Mouse (Mus musculus) kidney, postnatal 4 days (tissue): Measurements from ENCODE around the gene Ntm.

ENCODE experiments used
- DNase-seq, 2 experiments: peaks; one replicate each; pipeline ENCODE4 v3.0.0; 2021; ENCODE audit warnings: mixed read lengths in 2 of 2

The Ntm gene

DNA sequence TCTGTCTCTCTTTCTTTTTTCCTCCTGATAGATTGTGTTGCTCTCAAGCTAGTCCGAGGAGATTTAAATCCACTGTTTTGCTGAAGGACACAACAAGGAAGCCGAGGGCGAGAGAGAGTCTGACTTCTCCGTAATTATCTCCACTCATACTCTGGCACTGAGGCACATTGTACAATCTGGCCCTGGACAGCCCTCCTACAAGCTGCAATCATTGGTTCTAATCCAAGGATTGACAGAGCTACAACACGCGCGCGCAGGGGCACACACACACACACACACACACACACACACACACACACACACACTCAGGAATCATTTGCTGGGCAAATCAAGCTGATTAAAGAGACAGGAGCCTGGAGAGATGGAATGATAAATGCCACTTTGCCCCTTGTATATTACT lies at the start of gene Ntm:
Ntm (minus strand) TSS at position 164 of the 400 bp plus-strand sequence.
- peak; percentile 10 to 13 for DNase-seq

DNA sequence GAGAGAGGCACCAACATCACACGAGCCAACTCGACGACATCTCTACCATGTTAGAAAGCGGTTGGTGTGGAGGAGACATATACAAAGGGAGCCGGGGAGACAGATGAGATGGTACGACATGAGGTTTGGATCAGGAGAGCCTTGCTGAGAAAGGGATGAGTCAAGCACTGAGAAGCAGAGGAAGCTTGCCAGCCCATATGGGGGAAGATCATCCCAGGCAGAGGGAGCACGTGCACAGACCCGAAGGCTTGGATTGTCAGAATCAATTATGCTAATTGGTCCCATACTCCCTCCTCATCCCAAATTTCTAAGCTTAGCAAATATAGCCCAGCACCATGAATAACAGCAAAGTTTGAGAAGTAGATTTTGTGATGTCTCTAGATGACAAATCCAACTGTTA lies 42.8 kb upstream of the Ntm start:
- DNase-seq, result no peak

DNA sequence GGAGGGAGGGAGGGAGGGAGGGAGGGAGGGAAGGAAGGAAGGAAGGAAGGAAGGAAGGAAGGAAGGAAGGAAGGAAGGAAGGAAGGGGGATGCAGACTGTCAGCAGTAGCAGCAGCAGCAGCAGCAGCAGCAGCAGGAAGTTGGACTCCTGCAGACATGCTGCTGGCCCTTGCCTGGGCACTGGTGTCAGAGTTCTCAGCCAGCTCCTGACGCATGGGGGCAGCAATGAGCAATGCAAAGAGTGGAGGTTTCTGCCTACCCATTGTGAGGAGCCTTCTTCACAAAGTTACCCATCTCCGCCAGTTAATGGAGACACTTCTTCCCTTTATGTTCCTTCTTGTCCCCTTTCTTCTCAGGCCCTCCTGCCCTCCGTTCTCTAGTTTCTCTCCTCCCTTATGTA lies 40.7 kb upstream of the Ntm start:
- peak; percentile 83 for DNase-seq

DNA sequence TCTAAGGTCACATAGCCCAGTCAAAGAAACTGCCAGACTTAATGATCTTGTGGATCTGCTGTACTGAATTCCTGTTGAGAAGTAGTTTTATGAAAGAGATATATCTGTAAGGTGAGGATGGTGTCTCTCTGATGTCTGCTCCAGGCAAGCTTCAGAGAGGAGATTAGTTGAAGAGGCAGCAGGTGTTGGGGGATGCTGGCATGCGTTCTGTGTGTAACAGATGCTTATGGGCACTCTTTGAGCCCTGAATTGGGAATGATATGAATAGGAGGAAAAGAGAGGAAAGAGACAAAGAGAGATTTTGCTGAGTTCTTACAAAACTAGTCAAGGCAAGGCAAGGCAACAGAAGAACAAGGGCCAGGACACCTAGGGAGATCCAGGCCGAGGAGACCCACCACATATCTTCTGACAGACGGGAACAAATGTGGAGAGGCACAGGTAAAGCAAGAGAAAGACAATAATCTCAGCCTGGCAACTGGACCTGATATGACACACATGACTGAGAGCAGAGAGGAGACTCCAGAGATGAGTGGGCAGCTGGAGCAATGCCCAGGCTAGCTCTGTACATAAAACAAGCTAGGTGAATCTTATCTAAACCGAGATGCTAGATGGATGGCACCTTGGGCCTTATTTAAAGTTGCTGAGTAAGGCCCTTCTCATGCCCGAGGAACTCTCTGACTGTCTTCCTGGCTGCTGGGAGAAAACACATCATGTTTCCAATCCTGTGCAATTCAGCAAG lies 18.4 kb upstream of the Ntm start:
- DNase-seq, result no peak

DNA sequence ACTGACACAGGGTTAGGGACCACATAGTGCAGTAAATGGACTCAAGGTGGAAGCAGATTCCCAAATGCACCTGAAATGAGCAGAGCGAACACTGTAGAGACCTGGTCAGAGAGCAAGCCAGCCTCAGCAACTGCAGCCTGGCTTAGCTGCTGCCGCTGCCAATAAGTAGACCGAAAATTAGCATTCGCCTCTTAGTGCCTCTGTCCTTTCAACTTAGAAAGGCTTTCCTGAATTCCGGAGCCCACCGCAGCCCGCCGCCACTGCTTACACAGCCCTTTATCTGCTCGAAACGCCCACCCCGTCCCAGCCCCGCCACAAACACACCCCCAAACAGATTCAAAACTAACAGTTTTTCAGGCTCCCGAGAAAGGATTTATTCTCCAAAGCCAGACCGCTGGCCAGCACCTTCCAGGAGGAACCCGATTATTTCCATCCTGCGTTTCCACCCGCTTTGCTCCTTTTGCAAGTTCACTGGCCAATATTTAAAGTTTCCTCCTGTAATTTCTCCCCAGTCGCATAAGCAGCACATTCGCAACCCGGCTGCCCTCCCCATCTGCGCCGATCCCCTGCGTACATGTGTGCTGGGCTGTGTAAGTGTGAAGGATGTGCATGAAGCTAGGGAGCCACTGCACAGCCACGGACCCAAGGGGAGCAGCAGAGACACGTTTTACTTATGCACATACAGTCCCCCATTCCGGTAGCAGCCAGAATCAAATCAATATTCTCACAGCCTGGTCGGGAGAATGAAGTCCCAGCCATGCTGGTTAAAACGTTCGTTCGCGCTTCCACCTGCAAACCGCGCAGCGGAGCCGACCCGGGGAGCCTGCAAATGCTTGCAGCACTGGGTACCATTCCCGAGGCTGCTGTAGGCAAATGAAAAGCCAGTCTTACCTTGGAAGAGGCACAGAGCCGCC lies 730 bp downstream of the Ntm start:
- DNase-seq, result peak; percentile 29 to 30

DNA sequence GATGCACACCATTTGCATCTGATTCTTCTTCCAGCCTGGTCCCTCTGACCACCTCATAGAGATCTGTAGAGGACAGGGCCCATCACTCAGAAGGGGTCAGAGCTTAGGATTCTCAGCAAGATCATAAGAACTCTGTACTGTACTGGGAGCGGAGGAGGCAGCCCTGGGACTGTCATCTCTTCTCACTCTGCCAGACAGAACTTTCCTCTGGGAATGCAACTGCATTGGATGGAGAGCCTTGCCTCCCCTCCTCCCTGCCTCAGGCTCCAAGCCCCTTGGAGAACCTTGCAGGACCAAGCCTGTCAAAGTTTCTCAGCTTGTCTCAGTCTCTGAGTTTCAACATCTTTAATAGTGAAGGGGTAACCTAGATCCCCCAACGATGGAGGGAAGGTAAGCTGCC lies 1.4 kb downstream of the Ntm start:
- DNase-seq, result no peak

DNA sequence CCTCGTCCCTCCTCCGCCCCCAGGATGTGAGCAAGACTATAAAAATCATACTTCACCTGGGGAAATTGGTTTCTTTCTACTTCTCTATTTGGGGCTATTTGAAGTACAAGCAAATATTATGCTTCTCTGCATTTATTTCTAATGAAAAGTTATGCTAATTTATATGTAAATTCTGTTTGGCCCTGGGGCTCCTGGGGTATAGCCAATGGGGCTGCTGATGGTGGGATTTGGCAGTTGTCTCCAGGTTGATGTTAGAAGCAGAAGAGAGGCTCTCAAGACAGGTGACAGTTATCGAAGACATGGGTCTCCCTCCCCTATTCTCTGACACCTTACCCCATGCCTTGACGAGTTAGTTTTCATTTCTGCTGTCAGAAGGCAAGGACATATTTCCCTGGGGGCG lies 2.2 kb downstream of the Ntm start:
- no peak for DNase-seq

DNA sequence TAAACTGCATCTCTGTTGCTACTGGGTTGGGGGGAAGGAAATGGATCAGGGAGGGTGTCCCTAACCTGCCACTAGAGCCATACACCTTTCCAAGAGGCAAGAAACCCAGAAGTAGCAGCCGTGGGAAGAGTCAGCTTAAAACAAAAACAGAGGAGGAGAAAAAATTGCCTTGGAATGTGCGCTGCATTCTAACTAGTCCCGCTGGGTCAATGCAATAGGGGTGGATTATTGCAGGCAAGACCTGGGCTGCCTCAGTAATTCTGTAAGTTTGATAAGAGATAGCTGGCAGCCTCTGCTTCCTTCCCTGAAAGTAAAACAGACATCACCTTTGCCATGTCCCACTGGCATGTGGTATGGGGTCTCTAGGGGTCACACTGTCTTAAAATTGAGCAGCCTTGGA lies 2.7 kb downstream of the Ntm start:
- DNase-seq, result no peak

DNA sequence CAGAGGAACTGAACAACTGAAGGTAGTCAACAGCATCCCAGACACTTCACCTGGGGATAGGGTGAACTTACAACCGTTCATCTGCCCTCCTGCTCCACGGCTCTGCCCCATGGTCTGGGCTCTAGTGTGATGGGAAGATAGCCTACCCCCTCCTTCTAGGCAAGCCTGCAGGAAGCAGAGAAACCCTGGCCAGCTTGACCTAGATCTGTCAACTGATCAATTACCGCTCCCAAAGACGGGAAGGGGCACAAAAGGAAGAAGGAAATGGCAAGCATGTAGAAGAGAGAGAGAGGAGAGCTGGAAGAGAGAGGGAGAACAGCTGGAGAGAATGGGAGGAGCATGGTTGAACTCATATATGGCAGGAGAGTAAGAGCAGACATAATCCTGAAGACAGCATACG lies 6.0 kb downstream of the Ntm start:
- DNase-seq, result no peak

DNA sequence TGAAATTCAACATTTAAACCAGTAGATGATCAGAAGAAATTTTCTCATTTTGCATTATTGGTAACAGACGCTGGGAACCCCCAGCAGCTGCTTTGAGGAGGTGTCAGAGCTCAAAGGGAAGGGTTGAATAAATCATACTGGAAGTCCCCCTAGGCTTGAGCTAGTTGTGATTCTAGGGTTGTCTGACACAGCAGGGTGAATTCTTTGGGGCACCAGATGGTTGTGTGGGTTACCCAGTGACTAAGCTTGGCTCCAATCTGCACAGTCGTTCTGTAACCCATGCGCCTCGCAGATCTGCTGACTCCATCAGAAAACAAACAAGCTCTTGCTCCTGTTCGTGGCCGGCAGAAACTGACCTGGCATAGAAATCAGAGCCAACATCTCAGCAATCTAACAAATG lies 8.9 kb downstream of the Ntm start:
- no peak for DNase-seq

DNA sequence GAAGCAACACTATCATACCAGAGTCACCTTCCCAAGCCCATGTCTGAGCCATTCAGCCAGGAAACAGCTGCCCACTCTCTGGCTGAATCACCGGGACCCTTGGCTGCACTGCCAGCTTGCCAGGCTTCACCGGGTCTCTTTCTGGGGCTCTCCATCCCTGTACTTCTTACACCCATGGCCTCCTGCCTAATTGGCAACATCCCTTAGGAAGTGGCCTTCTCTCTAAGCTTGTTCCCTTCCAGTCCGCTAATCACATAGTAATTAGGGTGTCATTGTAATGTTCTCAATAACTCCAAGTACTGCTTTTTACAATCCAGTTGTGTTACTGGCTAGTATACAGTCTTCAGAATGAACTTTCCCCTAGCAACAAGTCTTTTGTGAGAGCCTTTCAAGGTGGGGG lies 13.9 kb downstream of the Ntm start:
- DNase-seq, result no peak

DNA sequence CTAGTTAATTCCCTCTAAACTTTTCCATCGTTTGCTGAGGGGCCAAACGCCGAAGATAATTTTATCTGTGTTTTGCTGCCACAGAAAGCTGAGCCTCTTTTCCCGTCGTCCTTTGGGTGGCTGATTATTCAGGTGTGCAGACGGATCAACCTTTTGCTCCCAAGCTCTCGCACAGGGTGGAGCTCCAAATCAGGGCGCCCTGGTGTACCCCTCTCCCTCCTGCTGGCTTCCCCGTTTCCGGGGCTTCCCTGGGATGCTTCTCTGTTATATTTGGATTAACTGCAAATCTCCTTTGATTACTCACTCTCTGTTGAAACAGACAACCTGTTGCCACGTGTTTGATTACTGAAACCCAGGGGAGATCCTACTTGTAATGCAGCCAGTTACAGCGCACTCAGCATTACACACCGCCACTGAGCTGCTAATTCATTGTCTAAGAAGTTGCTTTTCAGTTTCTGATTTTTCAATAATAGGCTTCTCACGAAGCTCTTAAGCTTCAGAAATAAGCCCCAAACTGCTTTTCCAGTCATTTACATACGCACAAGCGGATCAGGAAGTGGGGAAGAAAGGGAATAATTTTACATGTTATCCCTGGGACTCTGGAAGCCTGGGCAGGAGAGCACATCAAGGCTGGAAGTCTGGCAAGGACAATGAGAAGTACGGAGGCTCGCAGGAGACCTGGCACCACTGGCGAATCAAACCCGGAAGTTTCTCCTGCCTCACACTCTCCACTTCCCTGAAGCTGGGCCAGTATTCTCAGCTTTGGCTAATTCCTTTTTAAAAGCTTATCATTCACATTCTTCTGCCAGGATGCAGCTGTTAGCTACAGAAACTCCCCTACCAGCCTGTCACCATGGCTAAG lies 19.5 kb downstream of the Ntm start:
- peak in 1 of 2 experiments; percentile 17 for DNase-seq

DNA sequence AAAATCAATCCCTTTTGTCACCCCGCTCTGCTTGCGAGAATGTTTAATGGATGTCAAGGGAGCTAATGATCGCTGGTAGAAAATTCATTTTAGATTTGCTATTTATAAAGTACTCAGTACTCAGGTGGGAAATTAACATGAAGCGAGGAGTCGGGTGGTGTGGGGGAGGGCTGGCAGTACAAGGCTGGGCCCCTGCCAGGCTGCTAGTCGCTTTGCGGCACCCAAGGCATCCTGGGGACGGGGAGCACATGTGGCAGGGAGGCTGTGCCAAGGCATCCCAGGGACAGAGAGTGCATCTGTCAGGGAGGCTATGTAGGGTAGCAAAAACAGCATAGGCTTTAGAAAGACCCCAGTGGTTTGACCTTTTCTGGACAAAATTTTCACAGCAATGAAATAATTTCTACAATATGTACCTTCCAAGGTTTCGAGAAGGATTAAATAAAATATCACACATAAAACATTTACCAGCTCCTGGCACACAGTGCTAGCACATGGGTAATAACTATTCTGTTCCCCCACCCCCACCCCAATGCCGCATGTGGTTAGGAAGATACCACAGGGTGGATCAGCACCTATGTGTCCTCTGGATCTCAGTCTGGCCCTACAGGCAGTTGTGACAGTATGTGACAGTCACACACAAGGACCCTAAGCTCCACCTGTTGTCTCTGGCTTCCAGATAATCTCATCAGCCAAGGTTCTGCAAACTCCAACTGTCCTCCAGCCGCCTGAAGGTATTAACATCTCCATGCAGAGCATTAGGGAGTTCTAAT lies 20.6 kb downstream of the Ntm start:
- peak; percentile 9 to 11 for DNase-seq

DNA sequence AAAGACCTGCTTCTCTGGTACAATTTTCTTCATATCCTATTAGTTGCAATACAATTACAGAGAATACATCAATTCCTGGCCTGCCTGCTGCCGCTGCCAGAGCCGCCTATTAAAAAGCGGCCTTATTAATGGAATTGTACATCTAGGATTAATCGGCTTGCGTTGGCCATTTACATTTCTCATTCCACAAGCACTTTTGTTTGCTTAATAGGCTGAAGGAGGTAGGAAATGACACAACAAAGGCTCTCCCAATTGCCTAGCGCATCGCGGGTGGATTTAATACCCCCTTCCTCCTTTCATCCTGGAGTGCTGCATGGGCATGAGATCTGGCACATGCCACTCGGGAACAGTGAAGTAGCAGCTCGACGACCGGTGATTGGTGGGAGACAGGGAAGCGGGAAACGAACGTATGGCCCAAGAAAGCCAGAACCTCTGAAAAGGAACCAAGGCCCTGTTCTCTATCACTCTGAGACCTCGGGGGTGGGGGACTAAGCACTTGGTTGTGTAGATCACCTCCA lies 23.4 kb downstream of the Ntm start:
- no peak for DNase-seq

DNA sequence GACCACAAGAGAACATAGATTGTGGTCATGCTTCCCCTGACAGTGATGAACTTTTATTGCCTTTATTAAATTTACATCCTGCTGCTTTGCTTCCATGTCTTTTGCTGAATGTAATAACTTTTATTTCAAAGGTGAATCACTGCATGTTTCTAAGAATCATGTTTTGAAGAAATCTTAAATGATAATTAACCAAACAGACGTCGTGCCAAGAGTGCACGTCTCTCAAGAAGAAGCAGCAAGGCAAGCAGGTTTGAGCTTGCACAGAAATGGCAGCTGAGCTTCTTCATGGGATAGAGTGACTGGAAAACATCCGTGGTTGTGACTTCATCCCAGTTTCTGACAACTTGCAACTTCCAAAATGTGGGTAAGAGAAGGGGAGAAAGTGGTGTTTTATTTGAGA lies 34.1 kb downstream of the Ntm start:
- no peak for DNase-seq

DNA sequence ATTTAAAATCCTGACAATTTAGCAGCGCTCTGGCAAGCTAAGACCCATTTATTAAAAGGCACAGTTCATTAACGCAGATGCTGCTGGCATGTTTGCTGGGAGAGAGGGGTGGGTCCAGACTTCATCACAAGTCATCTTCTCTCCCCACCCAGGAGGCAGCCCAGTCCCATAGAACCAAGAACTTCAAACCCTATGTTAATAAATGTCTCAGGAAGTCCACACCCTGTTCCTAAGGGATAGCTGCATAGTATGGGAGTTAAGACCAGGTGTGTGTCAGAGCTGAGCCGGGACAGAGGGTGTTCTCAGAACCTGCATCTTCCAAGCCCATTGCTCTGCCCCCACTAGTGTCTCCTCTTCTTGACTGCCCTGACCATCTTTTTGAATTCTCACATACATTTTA lies 37.6 kb downstream of the Ntm start:
- DNase-seq, result no peak

DNA sequence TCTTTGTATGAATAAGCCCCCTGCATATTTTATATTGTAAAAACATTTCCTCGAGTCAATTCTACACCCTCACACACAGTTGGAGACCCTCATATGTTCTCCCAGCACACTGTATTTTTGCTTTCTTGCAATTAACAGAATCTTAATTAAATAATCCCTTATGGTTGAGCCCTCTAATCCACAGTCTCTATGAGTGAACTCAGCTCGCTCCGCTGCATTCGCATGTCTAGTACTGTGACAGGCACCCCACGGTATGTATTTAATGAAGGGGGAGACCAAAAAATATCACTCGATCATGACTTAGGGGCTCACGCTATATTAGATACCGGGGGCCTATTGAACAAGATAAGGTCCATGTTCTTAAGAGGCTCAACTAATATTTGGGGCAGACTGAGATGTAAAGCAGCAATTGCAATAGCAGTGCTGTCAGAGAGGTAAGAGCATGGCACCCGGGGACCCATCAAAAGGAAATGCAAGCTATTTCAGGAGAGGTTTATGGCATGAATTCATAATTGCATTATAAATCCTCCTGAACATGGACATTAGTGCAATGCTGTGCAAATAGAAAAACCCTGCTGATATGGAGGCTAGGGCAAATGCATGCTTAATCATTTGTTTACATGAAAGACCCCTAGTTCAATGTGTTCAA lies 64.4 kb downstream of the Ntm start:
- DNase-seq, result no peak

DNA sequence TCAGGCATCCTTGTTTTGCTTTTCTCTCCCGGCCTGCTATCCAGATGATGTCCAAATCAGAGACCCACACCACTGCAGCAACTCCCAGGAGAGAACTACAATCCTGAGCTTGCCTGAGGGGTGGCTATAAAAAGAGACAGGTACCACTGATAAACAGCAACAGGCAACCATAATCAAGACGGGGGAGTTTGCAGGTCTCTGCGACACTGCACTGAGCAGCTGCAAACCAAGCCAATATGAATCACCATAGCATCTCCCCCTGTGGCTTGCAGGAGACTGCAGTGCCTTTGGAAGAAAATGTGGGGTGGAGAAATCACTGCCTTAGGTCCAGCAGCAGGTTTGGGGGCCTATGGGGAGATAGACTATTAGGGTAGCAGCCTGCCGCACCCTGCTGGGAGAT lies 65.5 kb downstream of the Ntm start:
- DNase-seq, result no peak

DNA sequence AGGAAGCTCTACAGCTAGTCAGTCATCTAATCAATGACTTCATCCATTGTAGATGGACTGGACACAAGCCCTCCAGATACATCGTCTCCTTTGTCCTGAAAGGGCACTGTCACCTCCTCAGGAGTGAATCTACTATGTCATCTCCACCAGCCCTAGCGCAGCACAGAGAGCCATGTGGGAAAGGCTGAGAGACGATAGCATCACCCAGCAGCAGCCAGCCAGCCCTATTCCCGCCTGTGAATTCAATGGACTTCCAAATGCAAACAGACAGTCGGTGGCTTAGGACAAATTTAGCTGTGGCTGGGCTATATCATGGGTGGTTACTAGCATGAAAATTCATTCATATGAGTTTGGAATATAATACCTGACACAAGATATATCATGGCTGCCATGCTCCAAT lies 70.1 kb downstream of the Ntm start:
- DNase-seq, result no peak

DNA sequence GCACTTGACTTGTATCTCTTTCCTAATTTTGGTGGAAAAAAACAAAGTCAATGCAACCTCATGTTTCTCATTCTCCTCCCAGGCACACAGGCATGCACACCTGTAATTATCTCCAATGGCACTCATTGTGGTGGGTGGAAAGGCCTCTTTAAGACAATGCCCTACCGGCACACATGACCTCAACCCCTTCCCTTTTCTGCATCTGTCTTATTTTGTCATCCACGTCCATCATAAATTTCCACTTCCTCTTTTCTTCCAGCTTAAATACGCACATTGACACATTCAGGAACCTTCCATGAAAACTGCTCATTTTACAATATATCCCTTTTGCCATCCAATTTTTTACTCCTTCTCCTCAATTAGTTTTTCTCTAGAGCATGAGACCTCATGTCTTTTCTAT lies 74.2 kb downstream of the Ntm start:
- no peak for DNase-seq

DNA sequence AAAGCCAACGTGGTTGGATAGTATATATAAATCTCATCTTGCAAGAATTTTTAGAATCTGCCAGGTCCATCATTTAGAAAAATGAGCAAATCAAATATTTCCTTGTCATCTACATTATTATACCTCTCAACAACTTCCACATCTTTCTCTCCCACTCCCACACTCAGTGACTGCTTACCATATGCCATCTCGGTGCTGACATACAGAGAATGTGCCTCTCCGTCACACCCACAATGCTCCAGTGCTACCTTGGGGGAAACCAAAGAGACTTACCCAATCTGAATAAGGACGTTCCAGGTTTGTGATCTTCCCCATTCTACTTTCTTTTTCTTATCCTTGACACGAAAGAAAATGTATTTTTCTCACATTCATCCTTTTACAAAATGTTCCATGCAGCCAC lies 75.0 kb downstream of the Ntm start:
- DNase-seq, result no peak

DNA sequence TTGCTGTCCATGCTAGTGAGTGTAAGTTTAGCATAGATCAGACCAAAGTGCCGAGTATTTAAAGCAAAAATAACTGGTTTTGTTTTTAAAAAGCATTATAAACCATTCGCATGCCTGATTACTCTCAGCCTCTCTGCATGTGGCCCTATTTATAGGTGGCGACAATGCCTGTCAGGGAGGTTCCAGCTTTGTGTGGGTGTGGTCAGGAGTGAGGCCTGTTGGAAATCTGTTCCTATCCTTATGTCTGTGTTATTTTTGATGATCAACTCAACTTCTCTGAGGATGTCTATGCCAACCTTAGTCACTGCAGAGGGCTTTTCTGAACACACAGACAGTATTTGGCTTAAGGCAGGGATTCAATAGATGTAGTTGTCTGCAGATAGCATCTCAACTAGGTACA lies 78.9 kb downstream of the Ntm start:
- no peak for DNase-seq
